Mouse (Mus musculus) myocyte (in vitro differentiated cells): ENCODE measurements around the gene Dennd6a. TPM values are rescaled to one million over a fixed set of nuclear protein-coding genes. Genes with fewer than 3 reads are reported as not detected.

Experiments
- H3K27me3 ChIP-seq: one replicate; pipeline ENCODE4 v1.6.1; 2011; ENCODE audit not compliant: control insufficient read depth, insufficient read depth, insufficient read length
- H3K36me3 ChIP-seq: one replicate; pipeline ENCODE4 v1.6.1; 2011; ENCODE audit not compliant: control insufficient read depth, insufficient read depth
- H3K4me2 ChIP-seq: one replicate; pipeline ENCODE4 v1.6.1; 2011; ENCODE audit warnings: low read depth, control low read depth
- H3K4me3 ChIP-seq: one replicate; pipeline ENCODE4 v1.5.1; 2011; ENCODE audit warnings: mild to moderate bottlenecking, control low read depth, moderate library complexity
- H3K79me2 ChIP-seq: one replicate; pipeline ENCODE4 v1.6.1; 2011; ENCODE audit not compliant: control insufficient read depth, insufficient read depth
- H3ac ChIP-seq: one replicate; pipeline ENCODE4 v1.6.1; 2011; ENCODE audit not compliant: control insufficient read depth, insufficient read length
- CEBPB ChIP-seq: IDR thresholded peaks from 2 replicates; pipeline ENCODE4 v1.6.1; 2011; ENCODE audit warnings: mild to moderate bottlenecking, moderate library complexity; ENCODE audit not compliant: poor library complexity, insufficient read depth, severe bottlenecking
- E2F4 ChIP-seq: IDR thresholded peaks from one replicate; pipeline ENCODE4 v1.6.1; 2011; ENCODE audit warnings: mild to moderate bottlenecking, control low read depth, moderate library complexity; ENCODE audit not compliant: insufficient read depth
- MAX ChIP-seq: IDR thresholded peaks from one replicate; pipeline ENCODE4 v1.6.1; 2011; ENCODE audit warnings: low read depth, mild to moderate bottlenecking, control low read depth
- MYOD1 ChIP-seq, 3 experiments: IDR thresholded peaks; one replicate each; pipeline ENCODE4 v1.6.1; 2011; ENCODE audit warnings: control low read depth in 2 of 3, low read depth in 2 of 3, mild to moderate bottlenecking in 2 of 3, moderate library complexity in 1 of 3; ENCODE audit not compliant: insufficient read length in 2 of 3, control insufficient read depth in 1 of 3
- MYOG ChIP-seq, 3 experiments: IDR thresholded peaks; one replicate each; pipeline ENCODE4 v1.6.1; 2011; ENCODE audit warnings: control low read depth in 2 of 3, low read depth in 2 of 3, mild to moderate bottlenecking in 2 of 3; ENCODE audit not compliant: insufficient read length in 2 of 3, control insufficient read depth in 1 of 3, insufficient read depth in 1 of 3
- POLR2A ChIP-seq: IDR thresholded peaks from one replicate; pipeline ENCODE4 v1.6.1; 2011; ENCODE audit warnings: low read depth, mild to moderate bottlenecking, control low read depth, moderate library complexity; ENCODE audit not compliant: insufficient read length
- POLR2AphosphoS2 ChIP-seq: IDR thresholded peaks from one replicate; pipeline ENCODE4 v1.6.1; 2011; ENCODE audit warnings: low read depth, control low read depth; ENCODE audit not compliant: insufficient read length
- REST ChIP-seq: IDR thresholded peaks from one replicate; pipeline ENCODE4 v1.6.1; 2011; ENCODE audit warnings: mild to moderate bottlenecking, control low read depth, moderate library complexity; ENCODE audit not compliant: insufficient read depth, insufficient read length
- SRF ChIP-seq: IDR thresholded peaks from one replicate; pipeline ENCODE4 v1.6.1; 2011; ENCODE audit warnings: low read depth; ENCODE audit not compliant: control insufficient read depth, insufficient read length
- TCF12 ChIP-seq: IDR thresholded peaks from one replicate; pipeline ENCODE4 v1.6.1; 2011; ENCODE audit warnings: mild to moderate bottlenecking, control low read depth; ENCODE audit not compliant: poor library complexity, insufficient read depth, severe bottlenecking
- TCF3 ChIP-seq: IDR thresholded peaks from one replicate; pipeline ENCODE4 v1.6.1; 2011; ENCODE audit warnings: low read depth, control low read depth; ENCODE audit not compliant: insufficient read length
- USF1 ChIP-seq: IDR thresholded peaks from one replicate; pipeline ENCODE4 v1.6.1; 2011; ENCODE audit warnings: low read depth, mild to moderate bottlenecking, control low read depth, moderate library complexity
- polyA plus RNA-seq: library from polyadenylated mRNA; unstranded; fragments of >200 nt; fragmentation: generic; extraction: Trizol; gene quantifications from one replicate; pipeline ENCODE4 v1.2.1, GENCODE M21; 2012; ENCODE audit warnings: missing spikeins

Gene Dennd6a
- polyA plus RNA-seq, 1 experiment: 4.5 TPM

GRCm38 (mm10) chr14:26675371-26675770 lies 101.7 kb downstream of the Dennd6a start:
- no peak for TF ChIP-seq MAX
- TF ChIP-seq E2F4: no peak
- TF ChIP-seq TCF12: no peak
- no peak for TF ChIP-seq CEBPB
- TF ChIP-seq SRF: no peak
- TF ChIP-seq REST: no peak
- TF ChIP-seq MYOG (IDR thresholded peaks at IDR 0.05; ENCODE audit: control insufficient read depth in 1 of 3, insufficient read depth in 1 of 3, insufficient read length in 2 of 3, low read depth in 2 of 3): no peak
- no peak for TF ChIP-seq MYOD1 (IDR thresholded peaks at IDR 0.05; ENCODE audit: control insufficient read depth in 1 of 3, insufficient read length in 2 of 3, low read depth in 2 of 3)
- no peak for TF ChIP-seq TCF3
- TF ChIP-seq POLR2A: no peak
- no peak for TF ChIP-seq USF1
- no peak for TF ChIP-seq POLR2AphosphoS2
- Histone ChIP-seq H3K36me3 (no peaks in the 10 kb centered on the region), H3ac (no peak overlapping the region), H3K4me2 (no peak overlapping the region), H3K4me3 (no peak overlapping the region), H3K27me3 (no peaks in the 10 kb centered on the region), H3K79me2 (no peaks in the 10 kb centered on the region)

GRCm38 (mm10) chr14:26675791-26676190 lies 102.1 kb downstream of the Dennd6a start:
- no peak overlapping the region for H3K4me2 ChIP-seq
- no peak overlapping the region for H3ac ChIP-seq
- TF ChIP-seq SRF (no peak), POLR2AphosphoS2 (no peak), POLR2A (no peak), USF1 (no peak), MYOG (IDR thresholded peaks at IDR 0.05; ENCODE audit: control insufficient read depth in 1 of 3, insufficient read depth in 1 of 3, insufficient read length in 2 of 3, low read depth in 2 of 3) (no peak), MYOD1 (IDR thresholded peaks at IDR 0.05; ENCODE audit: control insufficient read depth in 1 of 3, insufficient read length in 2 of 3, low read depth in 2 of 3) (no peak), MAX (no peak), E2F4 (no peak), TCF12 (no peak), CEBPB (no peak), TCF3 (no peak)
- H3K36me3 ChIP-seq: no peaks in the 10 kb centered on the region
- H3K27me3 ChIP-seq: no peaks in the 10 kb centered on the region
- no peaks in the 10 kb centered on the region for H3K79me2 ChIP-seq
- no peak overlapping the region for H3K4me3 ChIP-seq

Other genes with a start within 250 kb of the Dennd6a start
- gene Slmap, start 38.9 kb upstream of the Dennd6a start, polyA plus RNA-seq: 15.5 TPM
- gene Arf4, start 64.2 kb downstream of the Dennd6a start, polyA plus RNA-seq: 128 TPM
- gene Pde12, start 96.0 kb downstream of the Dennd6a start, polyA plus RNA-seq: 3.4 TPM
- gene Dnah12, start 119.4 kb downstream of the Dennd6a start, polyA plus RNA-seq: not detected